Mouse (Mus musculus) kidney, adult 2 months (tissue): ENCODE measurements around the gene Slc16a1.

Experiments
- CTCF ChIP-seq: fragments of 200-500 bp; conservative IDR thresholded peaks from 2 replicates; pipeline ENCODE4 v1.5.1; 2011; ENCODE audit warnings: low read depth, mild to moderate bottlenecking, control low read depth, low read length, moderate library complexity, mixed read lengths; ENCODE audit not compliant: insufficient read depth, insufficient read length
- POLR2A ChIP-seq: fragments of 200-500 bp; IDR thresholded peaks from one replicate; pipeline ENCODE4 v1.6.1; 2011; ENCODE audit warnings: low read depth, low read length, control low read depth

GRCm38 (mm10) chr3:104700751-104701335 is 62.4 kb downstream of the Slc16a1 start:
- peak; percentile 79 for TF ChIP-seq CTCF
- TF ChIP-seq POLR2A, result no peak
